Mouse (Mus musculus): ENCODE measurements around the gene Fgfr2.

DNA sequence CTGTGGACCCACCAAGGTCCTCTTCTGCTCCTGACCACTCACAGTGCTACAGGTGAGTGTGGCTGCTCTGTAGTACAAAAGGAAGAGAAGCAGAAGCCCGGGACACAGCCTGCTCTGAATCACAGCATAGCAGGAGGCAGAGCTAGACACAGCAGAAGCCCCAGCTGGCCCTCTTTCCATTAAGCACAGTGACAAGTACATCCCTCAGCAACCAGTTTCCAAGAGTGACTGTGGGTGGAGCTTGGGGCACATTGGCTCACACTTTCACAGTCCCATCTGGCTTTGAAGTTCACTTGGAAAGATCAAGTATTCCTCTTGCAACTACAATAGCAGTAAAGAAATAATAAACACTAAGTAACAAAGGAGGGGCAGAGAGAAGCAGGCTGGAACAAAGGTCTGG lies 838.4 kb downstream of the Fgfr2 start:
- no peak for TF ChIP-seq CTCF (IDR thresholded peaks at IDR 0.05; ENCODE audit: borderline replicate concordance, insufficient read depth, low read length)
- no peak for TF ChIP-seq POLR2A (IDR thresholded peaks at IDR 0.05; ENCODE audit: low read depth, low read length)
